Mouse (Mus musculus): ENCODE results near the gene Gnao1.

DNA sequence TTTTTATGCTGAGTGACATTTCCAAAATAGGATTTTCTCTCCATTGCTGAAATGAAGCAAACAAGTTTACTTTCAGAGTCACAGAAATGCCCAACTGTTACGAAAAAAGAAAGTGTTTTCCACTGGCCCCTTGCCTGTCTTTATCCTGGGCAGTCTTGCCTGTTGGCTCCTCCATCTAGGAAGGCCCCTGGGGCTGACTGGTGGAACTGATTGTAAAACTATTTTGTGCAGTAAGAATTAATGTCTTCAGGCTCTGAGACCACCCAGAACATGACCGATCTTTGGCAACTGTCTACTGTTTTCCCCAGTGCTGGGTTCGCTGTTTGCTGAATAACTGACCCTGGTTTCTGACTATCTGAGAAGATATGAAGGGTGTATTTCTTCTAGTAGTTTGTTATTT is 540 bp upstream of the Gnao1 start:
- TF ChIP-seq GABPA (IDR thresholded peaks at IDR 0.05; ENCODE audit: insufficient replicate concordance, low read depth, low read length) (no peak), CTCF (conservative IDR thresholded peaks at IDR 0.05 in 1 of 2, IDR thresholded peaks at IDR 0.05 in 1 of 2; ENCODE audit: low read depth in 2 of 2, low read length in 2 of 2) (no peak), IRF4 (IDR thresholded peaks at IDR 0.05; ENCODE audit: low read depth, low read length) (no peak), CHD1 (IDR thresholded peaks at IDR 0.05; ENCODE audit: low read depth, low read length) (no peak), EP300 (IDR thresholded peaks at IDR 0.05; ENCODE audit: low read length) (no peak), POLR2A (IDR thresholded peaks at IDR 0.05; ENCODE audit: low read depth, low read length) (no peak), POLR2AphosphoS2 (IDR thresholded peaks at IDR 0.05; ENCODE audit: low read depth, low read length) (no peak), MEF2A (IDR thresholded peaks at IDR 0.05; ENCODE audit: borderline replicate concordance, low read depth, low read length) (no peak), ZMIZ1 (IDR thresholded peaks at IDR 0.05; ENCODE audit: low read depth, low read length) (no peak), KAT2A (IDR thresholded peaks at IDR 0.05; ENCODE audit: insufficient replicate concordance, low read length) (no peak), BHLHE40 (IDR thresholded peaks at IDR 0.05; ENCODE audit: low read depth, low read length) (no peak), MAX (IDR thresholded peaks at IDR 0.05; ENCODE audit: low read length) (no peak), USF1 (IDR thresholded peaks at IDR 0.05; ENCODE audit: low read depth, low read length) (no peak)

Measured in CH12.LX (cell line).